Mouse (Mus musculus): ENCODE results near the gene Carmil1. TPM values are rescaled to one million over a fixed set of nuclear protein-coding genes. Genes with fewer than 3 reads are reported as not detected.
"Not testable (repeated sequence)": the region's sequence is repeated elsewhere in the genome, so short reads cannot be mapped to it uniquely, and the experiment has no call there.

The Carmil1 gene
- polyA plus RNA-seq, 1 experiment: 23.3 TPM

- Histone ChIP-seq H3K27me3 (ENCODE audit: control insufficient read depth, insufficient read depth, low read length, poor library complexity, severe bottlenecking) (no peaks in the 10 kb centered on the region), H3K4me3 (ENCODE audit: low read depth, low read length) (no peak overlapping the region), H3K27ac (ENCODE audit: insufficient read depth, low read length) (no peak overlapping the region), H3K4me1 (ENCODE audit: control insufficient read depth, insufficient read depth, low read length) (no peaks in the 10 kb centered on the region), H3K9ac (ENCODE audit: low read depth, poor library complexity, severe bottlenecking) (no peak overlapping the region), H3K36me3 (ENCODE audit: control insufficient read depth, insufficient read depth, low read length, poor library complexity, severe bottlenecking) (no peaks in the 10 kb centered on the region), H3K9me3 (replicated peaks; ENCODE audit: control insufficient read depth, insufficient read depth, low read length, poor library complexity, severe bottlenecking) (no peaks in the 10 kb centered on the region)
- TF ChIP-seq POLR2A (IDR thresholded peaks at IDR 0.05; ENCODE audit: insufficient read depth, low read length) (no peak), CTCF (IDR thresholded peaks at IDR 0.05; ENCODE audit: low read depth, low read length) (no peak), EP300 (IDR thresholded peaks at IDR 0.05; ENCODE audit: insufficient read depth, low read depth, low read length) (no peak)
Observed at GRCm38 (mm10) chr13:24105838-24106237, 174.8 kb downstream of the Carmil1 start.

DNA sequence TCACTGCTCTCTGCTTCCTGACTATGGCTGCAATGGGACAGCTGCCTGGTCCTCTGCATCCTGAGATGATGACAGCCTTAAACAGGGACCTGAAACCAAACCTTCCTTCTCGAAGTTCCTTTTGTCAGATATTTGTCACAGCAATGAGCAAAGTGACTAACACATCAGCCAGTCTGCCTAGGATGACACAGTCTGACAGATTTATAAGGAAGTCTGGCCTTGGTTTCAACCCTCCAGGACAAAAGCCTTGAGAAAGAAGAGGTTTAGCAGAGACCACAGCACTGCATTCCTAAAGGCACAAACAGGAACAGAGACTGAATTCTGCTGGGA is 175.3 kb downstream of the Carmil1 start:
- no peak for TF ChIP-seq CTCF (IDR thresholded peaks at IDR 0.05; ENCODE audit: low read depth, low read length)
- no peak for TF ChIP-seq POLR2A (IDR thresholded peaks at IDR 0.05; ENCODE audit: insufficient read depth, low read length)
- no peak for TF ChIP-seq EP300 (IDR thresholded peaks at IDR 0.05; ENCODE audit: insufficient read depth, low read depth, low read length)
- H3K36me3 ChIP-seq (ENCODE audit: control insufficient read depth, insufficient read depth, low read length, poor library complexity, severe bottlenecking): no peaks in the 10 kb centered on the region
- no peaks in the 10 kb centered on the region for H3K9me3 ChIP-seq (replicated peaks; ENCODE audit: control insufficient read depth, insufficient read depth, low read length, poor library complexity, severe bottlenecking)
- H3K9ac ChIP-seq (ENCODE audit: low read depth, poor library complexity, severe bottlenecking): no peak overlapping the region
- no peaks in the 10 kb centered on the region for H3K27me3 ChIP-seq (ENCODE audit: control insufficient read depth, insufficient read depth, low read length, poor library complexity, severe bottlenecking)
- no peaks in the 10 kb centered on the region for H3K4me1 ChIP-seq (ENCODE audit: control insufficient read depth, insufficient read depth, low read length)
- no peak overlapping the region for H3K27ac ChIP-seq (ENCODE audit: insufficient read depth, low read length)
- no peak overlapping the region for H3K4me3 ChIP-seq (ENCODE audit: low read depth, low read length)

DNA sequence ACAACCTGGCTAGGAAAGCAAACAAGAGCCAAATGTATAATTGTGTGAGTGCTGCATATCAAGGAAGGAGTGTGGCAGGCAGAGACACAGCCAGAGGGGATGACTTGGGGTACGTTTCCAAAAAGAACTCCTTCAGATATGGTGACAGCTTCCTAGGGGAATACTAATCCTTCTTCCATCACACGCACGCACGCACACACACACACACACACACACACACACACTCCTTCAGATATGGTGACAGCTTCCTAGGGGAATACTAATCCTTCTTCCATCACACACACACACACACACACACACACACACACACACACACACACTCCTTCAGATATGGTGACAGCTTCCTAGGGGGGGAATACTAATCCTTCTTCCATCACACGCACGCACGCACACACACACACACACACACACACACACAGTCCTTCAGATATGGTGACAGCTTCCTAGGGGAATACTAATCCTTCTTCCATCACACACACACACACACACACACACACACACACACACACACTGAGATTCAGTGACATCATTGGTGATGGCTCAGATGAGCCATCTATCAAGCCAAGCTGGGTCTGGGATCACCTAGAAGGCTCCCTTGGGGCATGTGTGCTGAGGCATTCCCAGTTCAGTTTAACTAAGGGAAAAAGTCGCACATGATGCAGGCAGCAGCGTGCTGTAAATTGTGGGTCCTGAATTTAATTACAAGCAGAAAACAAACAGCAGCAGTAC is 175.8 kb downstream of the Carmil1 start:
- not testable (repeated sequence) for H3K4me3 ChIP-seq (ENCODE audit: low read depth, low read length); H3K9ac ChIP-seq (ENCODE audit: low read depth, poor library complexity, severe bottlenecking); H3K27ac ChIP-seq (ENCODE audit: insufficient read depth, low read length); H3K36me3 ChIP-seq (ENCODE audit: control insufficient read depth, insufficient read depth, low read length, poor library complexity, severe bottlenecking); H3K9me3 ChIP-seq (replicated peaks; ENCODE audit: control insufficient read depth, insufficient read depth, low read length, poor library complexity, severe bottlenecking); H3K27me3 ChIP-seq (ENCODE audit: control insufficient read depth, insufficient read depth, low read length, poor library complexity, severe bottlenecking); H3K4me1 ChIP-seq (ENCODE audit: control insufficient read depth, insufficient read depth, low read length)

DNA sequence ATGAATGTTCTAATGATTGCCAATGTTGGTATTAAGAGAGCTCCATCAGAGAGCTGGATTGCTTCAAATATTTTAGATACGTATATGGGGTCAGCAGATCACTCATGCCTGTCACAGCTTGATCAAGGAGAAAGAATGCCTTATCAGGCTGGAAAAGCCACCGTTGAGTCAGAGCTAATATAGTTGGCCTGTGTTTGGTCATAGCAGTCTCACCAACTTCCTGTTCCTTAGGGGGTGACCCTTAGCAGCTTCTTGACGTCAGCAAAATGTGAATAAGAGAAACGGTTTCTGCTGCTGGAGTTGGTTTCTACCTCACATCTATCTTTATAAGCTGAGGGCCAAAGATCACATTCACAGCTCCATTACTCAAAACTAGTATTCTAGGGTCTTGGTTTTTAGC is 176.6 kb downstream of the Carmil1 start:
- Histone ChIP-seq H3K27me3 (ENCODE audit: control insufficient read depth, insufficient read depth, low read length, poor library complexity, severe bottlenecking) (no peaks in the 10 kb centered on the region), H3K27ac (ENCODE audit: insufficient read depth, low read length) (no peak overlapping the region), H3K9me3 (replicated peaks; ENCODE audit: control insufficient read depth, insufficient read depth, low read length, poor library complexity, severe bottlenecking) (no peaks in the 10 kb centered on the region), H3K4me3 (ENCODE audit: low read depth, low read length) (no peak overlapping the region), H3K4me1 (ENCODE audit: control insufficient read depth, insufficient read depth, low read length) (no peaks in the 10 kb centered on the region), H3K9ac (ENCODE audit: low read depth, poor library complexity, severe bottlenecking) (no peak overlapping the region), H3K36me3 (ENCODE audit: control insufficient read depth, insufficient read depth, low read length, poor library complexity, severe bottlenecking) (no peaks in the 10 kb centered on the region)
- TF ChIP-seq EP300 (IDR thresholded peaks at IDR 0.05; ENCODE audit: insufficient read depth, low read depth, low read length) (no peak), POLR2A (IDR thresholded peaks at IDR 0.05; ENCODE audit: insufficient read depth, low read length) (no peak), CTCF (IDR thresholded peaks at IDR 0.05; ENCODE audit: low read depth, low read length) (no peak)

- Histone ChIP-seq H3K27ac (ENCODE audit: insufficient read depth, low read length) (no peak overlapping the region), H3K27me3 (ENCODE audit: control insufficient read depth, insufficient read depth, low read length, poor library complexity, severe bottlenecking) (no peaks in the 10 kb centered on the region), H3K4me1 (ENCODE audit: control insufficient read depth, insufficient read depth, low read length) (no peaks in the 10 kb centered on the region), H3K36me3 (ENCODE audit: control insufficient read depth, insufficient read depth, low read length, poor library complexity, severe bottlenecking) (no peaks in the 10 kb centered on the region), H3K4me3 (ENCODE audit: low read depth, low read length) (no peak overlapping the region), H3K9me3 (replicated peaks; ENCODE audit: control insufficient read depth, insufficient read depth, low read length, poor library complexity, severe bottlenecking) (no peaks in the 10 kb centered on the region), H3K9ac (ENCODE audit: low read depth, poor library complexity, severe bottlenecking) (no peak overlapping the region)
- TF ChIP-seq CTCF (IDR thresholded peaks at IDR 0.05; ENCODE audit: low read depth, low read length): no peak
- TF ChIP-seq EP300 (IDR thresholded peaks at IDR 0.05; ENCODE audit: insufficient read depth, low read depth, low read length): no peak
- TF ChIP-seq POLR2A (IDR thresholded peaks at IDR 0.05; ENCODE audit: insufficient read depth, low read length): no peak
Observed at GRCm38 (mm10) chr13:24103152-24103551, 177.4 kb downstream of the Carmil1 start.

DNA sequence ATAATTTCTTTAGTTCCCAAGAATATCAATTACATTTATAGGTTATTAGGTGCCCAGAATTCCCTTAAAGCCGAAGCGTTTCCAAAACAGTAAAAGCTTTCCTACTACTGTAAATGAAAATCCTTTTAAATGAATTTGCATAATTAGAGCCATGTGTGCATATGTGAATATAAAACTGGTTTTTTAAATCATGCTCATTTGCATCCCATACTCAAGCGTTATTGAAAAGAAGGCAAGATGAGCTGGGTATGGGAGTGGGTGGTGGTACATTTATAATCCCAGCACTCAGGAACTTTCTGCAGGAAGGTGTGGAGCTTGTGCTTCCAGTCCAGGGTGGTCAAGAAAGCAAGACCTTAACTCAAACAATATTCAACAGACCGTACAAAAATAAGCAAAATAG is 178.3 kb downstream of the Carmil1 start:
- no peaks in the 10 kb centered on the region for H3K36me3 ChIP-seq (ENCODE audit: control insufficient read depth, insufficient read depth, low read length, poor library complexity, severe bottlenecking)
- H3K9me3 ChIP-seq (replicated peaks; ENCODE audit: control insufficient read depth, insufficient read depth, low read length, poor library complexity, severe bottlenecking): no peaks in the 10 kb centered on the region
- no peak overlapping the region for H3K9ac ChIP-seq (ENCODE audit: low read depth, poor library complexity, severe bottlenecking)
- H3K27me3 ChIP-seq (ENCODE audit: control insufficient read depth, insufficient read depth, low read length, poor library complexity, severe bottlenecking): no peaks in the 10 kb centered on the region
- H3K27ac ChIP-seq (ENCODE audit: insufficient read depth, low read length): no peak overlapping the region
- H3K4me3 ChIP-seq (ENCODE audit: low read depth, low read length): no peak overlapping the region
- H3K4me1 ChIP-seq (ENCODE audit: control insufficient read depth, insufficient read depth, low read length): no peaks in the 10 kb centered on the region
- TF ChIP-seq EP300 (IDR thresholded peaks at IDR 0.05; ENCODE audit: insufficient read depth, low read depth, low read length) (no peak), CTCF (IDR thresholded peaks at IDR 0.05; ENCODE audit: low read depth, low read length) (no peak), POLR2A (IDR thresholded peaks at IDR 0.05; ENCODE audit: insufficient read depth, low read length) (no peak)

Data from ES-Bruce4 (cell line).